Mouse (Mus musculus) heart, embryonic 14.5 days (tissue): ENCODE data around the gene Cldn10. TPM values are rescaled to one million over a fixed set of nuclear protein-coding genes. Genes with fewer than 3 reads are reported as not detected.

Experiments
- ATAC-seq: fragments of 200-750 bp; cut with Nextera tagmentation; 2 replicates; pipeline ENCODE4 v1.8.0; 2017; ENCODE audit warnings: low read depth, moderate TSS enrichment; ENCODE audit not compliant: insufficient number of reproducible peaks, insufficient read depth, low FRiP score
- H3K27ac ChIP-seq, 2 experiments: fragments of 200-500 bp in 1 of 2; fragments of 300-500 bp in 1 of 2; sonication (generic) in 1 of 2; replicated peaks in 1 of 2; 2 replicates each; pipeline ENCODE4 v1.5.1; 2012 to 2014; ENCODE audit warnings: low read depth in 2 of 2, low read length in 2 of 2, control low read depth in 1 of 2, mild to moderate bottlenecking in 1 of 2, mixed read lengths in 1 of 2; ENCODE audit not compliant: control insufficient read depth in 1 of 2, insufficient read depth in 1 of 2
- H3K27me3 ChIP-seq: fragments of 300-500 bp; sonication (generic); 2 replicates; pipeline ENCODE4 v1.6.1; 2014; ENCODE audit warnings: mild to moderate bottlenecking, low read length, control low read depth; ENCODE audit not compliant: control insufficient read depth, insufficient read depth
- H3K36me3 ChIP-seq: fragments of 300-500 bp; sonication (generic); 2 replicates; pipeline ENCODE4 v1.6.1; 2014; ENCODE audit warnings: mild to moderate bottlenecking, control low read depth, low read length, mixed read lengths; ENCODE audit not compliant: control insufficient read depth, insufficient read depth
- H3K4me1 ChIP-seq, 2 experiments: fragments of 200-500 bp in 1 of 2; fragments of 300-500 bp in 1 of 2; sonication (generic) in 1 of 2; 2 replicates each; pipeline ENCODE4 v1.6.1; 2012 to 2014; ENCODE audit warnings: low read length in 2 of 2, control low read depth in 1 of 2, mixed read lengths in 1 of 2; ENCODE audit not compliant: control insufficient read depth in 2 of 2, insufficient read depth in 2 of 2
- H3K4me2 ChIP-seq: fragments of 300-500 bp; sonication (generic); 2 replicates; pipeline ENCODE4 v1.6.1; 2014; ENCODE audit warnings: mild to moderate bottlenecking, low read length
- H3K4me3 ChIP-seq, 2 experiments: fragments of 200-500 bp in 1 of 2; fragments of 300-500 bp in 1 of 2; sonication (generic) in 1 of 2; 2 replicates each; pipeline ENCODE4 v1.5.1; 2012 to 2014; ENCODE audit warnings: low read length in 2 of 2, mild to moderate bottlenecking in 2 of 2, control low read depth in 1 of 2, low read depth in 1 of 2, moderate library complexity in 1 of 2; ENCODE audit not compliant: control insufficient read depth in 1 of 2, insufficient read depth in 1 of 2
- H3K9ac ChIP-seq: fragments of 300-500 bp; sonication (generic); 2 replicates; pipeline ENCODE4 v1.6.1; 2014; ENCODE audit warnings: mild to moderate bottlenecking, low read length
- H3K9me3 ChIP-seq: fragments of 300-500 bp; sonication (generic); 2 replicates; pipeline ENCODE4 v1.6.1; 2016; ENCODE audit warnings: low read length, control low read depth; ENCODE audit not compliant: control insufficient read depth
- WGBS: fragments of 180-500 bp; shearing (Covaris S2); extraction: QIAGEN DNeasy Blood & Tissue Kit; methylation state at CpG from one replicate; pipeline ENCODE4 v1.1.7; 2014; 5-methylcytosine and 5-hydroxymethylcytosine counted together
- polyA plus RNA-seq: library from polyadenylated mRNA; unstranded; fragments of >200 nt; fragmentation: Nextera tagmentation; extraction: Ambion mirVana; gene quantifications from 2 replicates; pipeline ENCODE4 v1.2.1, GENCODE M21; 2014

Cldn10 gene
- polyA plus RNA-seq, 1 experiment from 2014 or later: 0.45 TPM

- 67% methylated on average over 17 of the region's 17 CpGs for WGBS
- Histone ChIP-seq H3K9ac (no peak overlapping the region), H3K9me3 (no peaks in the 10 kb centered on the region), H3K27ac (no peak overlapping the region), H3K36me3 (no peaks in the 10 kb centered on the region), H3K27me3 (no peaks in the 10 kb centered on the region), H3K4me2 (no peak overlapping the region), H3K4me3 (no peak overlapping the region), H3K4me1 (no peaks in the 10 kb centered on the region)
- ATAC-seq: no peak
Measured at GRCm38 (mm10) chr14:118783326-118783935, 4.3 kb upstream of the Cldn10 start.

GRCm38 (mm10) chr14:118790217-118790616 is 2.5 kb downstream of the Cldn10 start:
- no peak overlapping the region for H3K27ac ChIP-seq
- H3K9ac ChIP-seq: no peak overlapping the region
- no peak overlapping the region for H3K4me2 ChIP-seq
- WGBS: 71% methylated on average over 4 of the region's 4 CpGs
- no peak for ATAC-seq
- H3K4me3 ChIP-seq: no peak overlapping the region
- no peaks in the 10 kb centered on the region for H3K27me3 ChIP-seq
- no peaks in the 10 kb centered on the region for H3K9me3 ChIP-seq
- H3K4me1 ChIP-seq: no peaks in the 10 kb centered on the region
- no peaks in the 10 kb centered on the region for H3K36me3 ChIP-seq

GRCm38 (mm10) chr14:118792957-118793356 is 5.2 kb downstream of the Cldn10 start:
- no peaks in the 10 kb centered on the region for H3K36me3 ChIP-seq
- WGBS: 85% methylated on average over 7 of the region's 7 CpGs
- H3K4me1 ChIP-seq: peaks cover 4% of the 10 kb centered on the region in 2 experiments; a peak in 1 of 4 replicates
- no peaks in the 10 kb centered on the region for H3K9me3 ChIP-seq
- no peak overlapping the region for H3K4me3 ChIP-seq
- no peak overlapping the region for H3K9ac ChIP-seq
- no peak overlapping the region for H3K27ac ChIP-seq
- H3K4me2 ChIP-seq: no peak overlapping the region
- no peak for ATAC-seq
- H3K27me3 ChIP-seq: no peaks in the 10 kb centered on the region

- H3K9me3 ChIP-seq: no peaks in the 10 kb centered on the region
- H3K4me2 ChIP-seq: no peak overlapping the region
- H3K36me3 ChIP-seq: no peaks in the 10 kb centered on the region
- H3K9ac ChIP-seq: no peak overlapping the region
- no peak for ATAC-seq
- H3K27ac ChIP-seq: no peak overlapping the region
- 88% methylated on average over 6 of the region's 6 CpGs for whole genome bisulfite sequencing
- H3K4me3 ChIP-seq: no peak overlapping the region
- peaks cover 4% of the 10 kb centered on the region in 2 experiments; a peak in 1 of 4 replicates for H3K4me1 ChIP-seq
- no peaks in the 10 kb centered on the region for H3K27me3 ChIP-seq
Measured at GRCm38 (mm10) chr14:118793416-118793815, 5.7 kb downstream of the Cldn10 start.

GRCm38 (mm10) chr14:118794196-118794595 is 6.5 kb downstream of the Cldn10 start:
- no peaks in the 10 kb centered on the region for H3K36me3 ChIP-seq
- H3K27me3 ChIP-seq: no peaks in the 10 kb centered on the region
- H3K9ac ChIP-seq: no peak overlapping the region
- no peak overlapping the region for H3K27ac ChIP-seq
- no peak overlapping the region for H3K4me3 ChIP-seq
- no peak overlapping the region for H3K4me2 ChIP-seq
- H3K9me3 ChIP-seq: no peaks in the 10 kb centered on the region
- no peak for ATAC-seq
- peaks cover 4% of the 10 kb centered on the region in 2 experiments; a peak in 1 of 4 replicates for H3K4me1 ChIP-seq
- 67% methylated on average over 1 of the region's 1 CpGs for WGBS

GRCm38 (mm10) chr14:118794893-118795292 is 7.2 kb downstream of the Cldn10 start:
- no peak for ATAC-seq
- no peaks in the 10 kb centered on the region for H3K27me3 ChIP-seq
- 81% methylated on average over 2 of the region's 2 CpGs for WGBS
- no peak overlapping the region for H3K27ac ChIP-seq
- no peak overlapping the region for H3K4me2 ChIP-seq
- H3K36me3 ChIP-seq: no peaks in the 10 kb centered on the region
- H3K9me3 ChIP-seq: no peaks in the 10 kb centered on the region
- no peak overlapping the region for H3K4me3 ChIP-seq
- peaks cover 4 to 5% of the 10 kb centered on the region in 2 experiments; a peak in 1 of 4 replicates for H3K4me1 ChIP-seq
- no peak overlapping the region for H3K9ac ChIP-seq

GRCm38 (mm10) chr14:118795915-118796693 is 8.4 kb downstream of the Cldn10 start:
- H3K9me3 ChIP-seq: no peaks in the 10 kb centered on the region
- no peaks in the 10 kb centered on the region for H3K36me3 ChIP-seq
- no peak overlapping the region for H3K4me2 ChIP-seq
- ATAC-seq: peak; percentile 29; the same call in 1 of the 2 replicates
- no peak overlapping the region for H3K27ac ChIP-seq
- no peak overlapping the region for H3K4me3 ChIP-seq
- H3K4me1 ChIP-seq: peaks cover 4 to 6% of the 10 kb centered on the region in 2 experiments; a peak in 1 of 4 replicates
- no peaks in the 10 kb centered on the region for H3K27me3 ChIP-seq
- 37% methylated on average over 10 of the region's 10 CpGs for WGBS
- no peak overlapping the region for H3K9ac ChIP-seq
